23 mouse cellular contexts compared by ENCODE assay signal in the genomic region with DNA sequence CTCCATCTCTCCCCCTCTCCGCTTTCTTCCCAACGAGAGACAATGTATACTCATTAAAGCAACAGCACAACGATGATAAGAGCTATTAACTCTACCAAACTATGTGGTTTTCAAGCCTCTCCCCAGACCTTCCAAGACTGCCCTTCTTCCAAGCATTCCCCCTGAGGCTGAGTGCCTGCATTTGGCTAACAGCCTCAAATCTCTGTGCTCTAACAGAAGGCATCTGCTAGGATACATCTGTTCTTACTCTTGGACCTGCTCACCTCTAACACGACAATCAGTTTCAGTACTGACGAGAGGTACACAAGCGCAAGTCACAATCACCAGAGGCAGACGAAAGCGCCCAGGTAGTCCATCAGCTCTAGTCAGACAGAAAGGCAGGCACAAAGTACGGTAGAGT. TPM values are rescaled to one million over a fixed set of nuclear protein-coding genes. Genes with fewer than 3 reads are reported as not detected.
DNase-seq lines count a peak whose midpoint lies in the region; ATAC-seq and TF ChIP-seq lines count a peak whose summit lies in the region.
"Had no signal": no experiment of that assay in that cellular context is flagged by ENCODE, and none has a peak within 500 bp of the region (broad histone marks: within the 10 kb centered on the region; RNA-seq: fewer than 3 reads in every experiment).

No protein-coding gene starts in this region.

- H3K4me3 ChIP-seq in heart, embryonic 13.5 days = 0 out of 2 replicates have a peak overlapping the region, but pooled peaks have one; percentile 3
- no peak overlapping the region for H3K4me3 ChIP-seq in heart, adult 2 months
- no peak overlapping the region for H3K4me3 ChIP-seq in intestine, postnatal 0 days (ENCODE audit: low read depth, low read length)
- no peak overlapping the region for H3K4me3 ChIP-seq in intestine, embryonic 16.5 days (ENCODE audit: low read length)
- H3K4me3 ChIP-seq: gastrocnemius, adult 2 months; hindbrain, embryonic 10.5 days; liver, embryonic 12.5 days; midbrain, embryonic 12.5 days; neural tube, embryonic 12.5 days had no signal

- H3K4me1 ChIP-seq in heart, embryonic 13.5 days = peaks cover 69% of the 10 kb centered on the region
- peaks cover 20% of the 10 kb centered on the region for H3K4me1 ChIP-seq in heart, adult 2 months (ENCODE audit: control insufficient read depth, insufficient read depth, low read length)
- 0 out of 2 replicates have a peak, but pooled peaks cover 14% of the 10 kb centered on the region for H3K4me1 ChIP-seq in intestine, postnatal 0 days (replicated peaks; ENCODE audit: control insufficient read depth, insufficient read depth, low read length)
- H3K4me1 ChIP-seq in intestine, embryonic 16.5 days (ENCODE audit: control insufficient read depth, insufficient read depth, low read length) = peaks cover 25% of the 10 kb centered on the region

- no peaks in the 10 kb centered on the region for H3K9me3 ChIP-seq in heart, embryonic 13.5 days
- no peaks in the 10 kb centered on the region for H3K9me3 ChIP-seq in intestine, postnatal 0 days (ENCODE audit: control insufficient read depth)
- no peaks in the 10 kb centered on the region for H3K9me3 ChIP-seq in intestine, embryonic 16.5 days (ENCODE audit: control insufficient read depth, low read length)
- H3K9me3 ChIP-seq: liver, embryonic 12.5 days; midbrain, embryonic 12.5 days; neural tube, embryonic 12.5 days had no signal

- TF ChIP-seq POLR2A in heart, adult 2 months (IDR thresholded peaks at IDR 0.05; ENCODE audit: insufficient read depth, low read depth, low read length) = no peak

- DNase-seq in CD4-positive, CD25-positive, alpha-beta regulatory T cell, adult 2 months (ENCODE audit: low read depth, low spot score) = peak; percentile 43
- no peak for DNase-seq in heart, adult 2 months
- peak; percentile 25 for DNase-seq in brain, adult 2 months (ENCODE audit: low read depth, low spot score)
- DNase-seq in left cerebral cortex, postnatal 10 days (ENCODE audit: extremely low spot score in 1 of 2, low spot score in 2 of 2) = no peak
- DNase-seq: adrenal gland, postnatal 36 days; cerebellum, adult 11-12 months; cerebellum, postnatal 25 days; gastrocnemius, adult 2 months; kidney, adult 18-20 months; lung, adult 18-20 months; lung, postnatal 10 days; right cerebral cortex, postnatal 25 days had no signal

- no peak for ATAC-seq in CD4-positive, CD25-positive, alpha-beta regulatory T cell, adult 4 months
- ATAC-seq in heart, embryonic 13.5 days (ENCODE audit: extremely low read depth, insufficient number of reproducible peaks, low FRiP score, low TSS enrichment) = no peak
- ATAC-seq in intestine, postnatal 0 days = no peak
- no peak for ATAC-seq in intestine, embryonic 16.5 days
- ATAC-seq: forebrain, embryonic 14.5 days; liver, embryonic 12.5 days; Patski had no signal

- H3K36me3 ChIP-seq in heart, embryonic 13.5 days = no peaks in the 10 kb centered on the region
- H3K36me3 ChIP-seq in heart, adult 2 months (ENCODE audit: control insufficient read depth, insufficient read depth, low read length) = peaks cover 18% of the 10 kb centered on the region
- H3K36me3 ChIP-seq in intestine, postnatal 0 days (ENCODE audit: control insufficient read depth, insufficient read depth) = no peaks in the 10 kb centered on the region
- no peaks in the 10 kb centered on the region for H3K36me3 ChIP-seq in intestine, embryonic 16.5 days (ENCODE audit: control insufficient read depth, insufficient read depth, low read length)
- H3K36me3 ChIP-seq: liver, embryonic 12.5 days; midbrain, embryonic 12.5 days; neural tube, embryonic 12.5 days had no signal

- H3K27me3 ChIP-seq in heart, embryonic 13.5 days (replicated peaks) = no peaks in the 10 kb centered on the region
- no peaks in the 10 kb centered on the region for H3K27me3 ChIP-seq in heart, adult 2 months (ENCODE audit: control insufficient read depth, insufficient read depth, low read length)
- no peaks in the 10 kb centered on the region for H3K27me3 ChIP-seq in intestine, postnatal 0 days (replicated peaks; ENCODE audit: control insufficient read depth, insufficient read depth, low read length)
- no peaks in the 10 kb centered on the region for H3K27me3 ChIP-seq in intestine, embryonic 16.5 days (replicated peaks; ENCODE audit: control insufficient read depth, insufficient read depth, low read length)
- H3K27me3 ChIP-seq: midbrain, embryonic 12.5 days; neural tube, embryonic 12.5 days; Patski had no signal

- peak overlapping the region; percentile 98 for H3K27ac ChIP-seq in heart, embryonic 13.5 days (replicated peaks)
- no peak overlapping the region; the same call in 1 of the 2 replicates for H3K27ac ChIP-seq in heart, adult 2 months
- no peak overlapping the region for H3K27ac ChIP-seq in intestine, postnatal 0 days (ENCODE audit: low read depth, low read length)
- no peak overlapping the region for H3K27ac ChIP-seq in intestine, embryonic 16.5 days (ENCODE audit: low read length)
- H3K27ac ChIP-seq: gastrocnemius, adult 2 months; hindbrain, embryonic 10.5 days; kidney, postnatal 0 days; liver, embryonic 12.5 days; midbrain, embryonic 12.5 days; neural tube, embryonic 12.5 days had no signal

- intact Hi-C loops in heart, adult 2 months (cut with DNase I) = no loop called here
- intact Hi-C loops in left cerebral cortex, postnatal 10 days (cut with DNase I) = no loop called here

- H3K4me2 ChIP-seq in heart, embryonic 13.5 days = peak overlapping the region; percentile 82
- H3K4me2 ChIP-seq in intestine, postnatal 0 days (replicated peaks; ENCODE audit: low read depth) = 0 out of 2 replicates have a peak overlapping the region, but pooled peaks have one; percentile 81
- H3K4me2 ChIP-seq in intestine, embryonic 16.5 days (ENCODE audit: low read depth, low read length) = no peak overlapping the region
- H3K4me2 ChIP-seq: liver, embryonic 12.5 days; midbrain, embryonic 12.5 days; neural tube, embryonic 12.5 days had no signal

- H3K79me2 ChIP-seq in heart, adult 2 months (replicated peaks; ENCODE audit: control insufficient read depth, insufficient read depth, low read length) = peaks cover 2% of the 10 kb centered on the region

- H3K9ac ChIP-seq in heart, embryonic 13.5 days = peak overlapping the region; percentile 64
- H3K9ac ChIP-seq in heart, adult 2 months (ENCODE audit: low read depth, low read length) = no peak overlapping the region
- H3K9ac ChIP-seq in intestine, postnatal 0 days (ENCODE audit: low read depth, low read length) = no peak overlapping the region
- no peak overlapping the region for H3K9ac ChIP-seq in intestine, embryonic 16.5 days (ENCODE audit: low read depth, low read length)
- H3K9ac ChIP-seq: liver, embryonic 12.5 days; midbrain, embryonic 12.5 days; neural tube, embryonic 12.5 days had no signal

- WGBS in heart, embryonic 13.5 days = 40% methylated on average over 9 of the region's 9 CpGs
- 45% methylated on average over 9 of the region's 9 CpGs for WGBS in heart, adult 2 months
- 64% methylated on average over 9 of the region's 9 CpGs for WGBS in intestine, postnatal 0 days
- 68% methylated on average over 9 of the region's 9 CpGs for WGBS in intestine, embryonic 16.5 days

- no peak for TF ChIP-seq EP300 in heart, adult 2 months (IDR thresholded peaks at IDR 0.05; ENCODE audit: insufficient read depth, low read depth, low read length)

- no peak for TF ChIP-seq CTCF in heart, adult 2 months (IDR thresholded peaks at IDR 0.05)
- TF ChIP-seq CTCF in intestine, postnatal 0 days (IDR thresholded peaks at IDR 0.05; ENCODE audit: low read depth) = no peak

RNA-seq across cellular contexts. Expression of a gene that starts 3.4 kb away (rescaled TPM):
- 100 to 1,000 TPM in 1 of 2 experiments, 10 to 100 TPM in 1; 81.1 to 109 TPM for polyA plus RNA-seq in CD4-positive, CD25-positive, alpha-beta regulatory T cell, adult 4 months (2017; shearing (Covaris generic))
- 13.7 and 13.8 TPM in 2 replicates for polyA plus RNA-seq in heart, embryonic 13.5 days (2015; fragmentation: Nextera tagmentation; extraction: Ambion mirVana)
- 10 to 100 TPM; 33.5 to 33.6 TPM for total RNA-seq in heart, adult 2 months (2021)
- polyA plus RNA-seq in heart, adult 2 months (2012; rRNA removed) = 44.4 and 57.3 TPM in 2 replicates
- 15.2 and 16.7 TPM in 2 replicates for polyA plus RNA-seq in intestine, postnatal 0 days (2015; fragmentation: Nextera tagmentation; extraction: Ambion mirVana)
- 13.7 and 14.3 TPM in 2 replicates for polyA plus RNA-seq in intestine, embryonic 16.5 days (2015; fragmentation: Nextera tagmentation; extraction: Ambion mirVana)
- total RNA-seq in left cerebral cortex, postnatal 10 days (2021) = 10 to 100 TPM; 16.9 to 18.3 TPM

Comparison
In these comparisons a context has a peak if more than half of its experiments do, and no peak if none do; other contexts are left out.
1. DNase-seq: peak in CD4-positive, CD25-positive, alpha-beta regulatory T cell, adult 2 months (single experiment) and brain, adult 2 months (single experiment); none in heart, adult 2 months (0 of 2) and left cerebral cortex, postnatal 10 days (0 of 2).